Mouse (Mus musculus): Measurements from ENCODE around the gene Tnfaip8l1.

The Tnfaip8l1 gene

GRCm38 (mm10) chr17:56217670-56218069, 55.4 kb downstream of the Tnfaip8l1 start:
- in situ Hi-C loops (cut with MboI; ENCODE audit: low sequenced_read_pairs): no loop called here

DNA sequence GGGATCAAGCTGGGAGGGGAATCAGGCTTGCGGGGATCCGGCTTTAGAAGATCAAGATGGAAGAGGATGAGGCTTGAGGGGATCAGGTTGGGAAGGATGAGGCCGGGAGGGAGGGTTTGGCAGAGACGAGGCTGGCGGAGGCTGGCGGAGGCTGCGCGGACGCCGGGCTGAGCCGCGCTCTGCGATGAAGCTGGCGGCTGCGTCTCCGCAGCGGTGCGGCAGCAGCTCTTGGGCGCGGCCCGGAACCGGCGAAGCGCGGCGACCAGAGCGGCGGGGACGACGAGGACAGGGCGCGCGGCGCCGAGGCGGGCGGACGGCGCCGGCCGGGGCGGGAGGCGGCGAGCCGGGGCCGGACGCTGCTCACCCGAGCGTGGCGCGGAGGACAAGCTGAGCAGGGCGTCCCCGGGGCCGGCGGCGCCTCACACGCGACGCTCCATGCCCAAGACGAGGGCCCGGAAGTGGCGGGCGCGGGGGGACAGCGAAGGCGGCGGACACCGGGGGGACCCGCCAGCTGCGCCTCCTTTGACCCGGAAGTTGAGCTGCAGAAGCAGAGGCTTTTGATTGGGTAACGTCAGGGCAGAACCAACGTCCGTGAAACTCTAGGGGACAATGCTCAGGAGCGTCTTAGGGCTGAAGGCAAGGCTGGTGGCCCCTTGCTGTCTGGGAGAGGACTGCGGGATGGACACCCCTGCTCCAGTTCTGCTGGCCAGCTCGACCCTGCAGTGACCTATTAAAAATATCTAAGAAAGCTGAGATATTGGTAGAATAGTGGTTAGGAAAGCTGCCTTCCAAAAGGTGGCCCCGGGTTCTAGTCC, 56.3 kb downstream of the Tnfaip8l1 start, which contains the start of gene Dpp9:
Gene Dpp9 (minus strand): TSS at position 529 of the 815 bp plus-strand sequence.
- in situ Hi-C loops (cut with MboI; ENCODE audit: low sequenced_read_pairs): no loop called here

DNA sequence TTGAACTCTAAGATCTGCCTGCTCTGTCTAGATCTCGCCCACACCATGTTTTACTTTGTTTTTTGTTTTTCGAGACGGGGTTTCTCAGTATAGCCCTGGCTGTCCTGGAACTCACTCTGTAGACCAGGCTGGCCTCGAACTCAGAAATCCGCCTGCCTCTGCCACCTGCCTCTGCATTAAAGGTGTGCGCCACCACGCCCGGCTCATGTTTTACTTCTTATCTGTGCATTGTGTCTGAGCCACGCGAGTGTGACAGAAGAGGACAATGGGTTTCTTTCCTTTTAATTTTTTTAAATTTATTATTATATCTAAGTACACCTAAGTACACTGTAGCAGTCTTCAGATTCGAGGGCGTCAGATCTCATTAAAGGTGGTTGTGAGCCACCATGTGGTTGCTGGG, 57.0 kb downstream of the Tnfaip8l1 start:
- in situ Hi-C loops (cut with MboI; ENCODE audit: low sequenced_read_pairs): no loop called here

- in situ Hi-C loops (cut with MboI; ENCODE audit: low sequenced_read_pairs): no loop called here
Observed at GRCm38 (mm10) chr17:56219805-56220204, 57.5 kb downstream of the Tnfaip8l1 start.

All from CH12F3 (cell line).